Comparison of ENCODE assay signal across 10 mouse cellular contexts in the genomic region with DNA sequence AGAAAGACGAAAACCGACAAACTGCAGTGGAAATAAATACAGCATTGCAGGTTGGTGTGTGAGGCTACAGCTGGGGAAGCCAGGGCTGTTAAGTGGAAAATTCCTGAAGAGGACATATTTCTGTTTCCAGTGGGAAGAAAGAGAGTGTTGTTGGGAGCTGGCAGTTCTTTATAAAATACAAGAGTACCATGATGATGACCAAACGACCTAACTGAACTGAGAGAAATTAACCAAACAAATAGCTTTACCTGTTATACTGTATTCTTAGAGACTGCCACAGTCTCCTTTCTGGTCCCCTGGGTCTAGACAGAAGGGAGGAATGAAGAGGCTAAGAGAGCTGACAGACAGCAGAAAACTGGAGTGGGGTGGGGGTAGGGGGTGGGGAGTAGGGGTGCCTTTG.
DNase-seq lines count a peak whose midpoint lies in the region; ATAC-seq and TF ChIP-seq lines count a peak whose summit lies in the region.
"Had no signal": no experiment of that assay in that cellular context is flagged by ENCODE, and none has a peak within 500 bp of the region (broad histone marks: within the 10 kb centered on the region; RNA-seq: fewer than 3 reads in every experiment).

No protein-coding gene starts in this region.

- DNase-seq in limb, embryonic 10.5 days (ENCODE audit: low spot score): no peak
- no peak for DNase-seq in forebrain, embryonic 10.5 days (ENCODE audit: extremely low spot score, low spot score)
- DNase-seq in midbrain, postnatal 0 days (ENCODE audit: low spot score): no peak
- DNase-seq in cerebellum, adult 9-11 months: no peak
- DNase-seq in gastrocnemius, adult 2 months: no peak
- no peak for DNase-seq in left cerebral cortex, postnatal 4 days
- DNase-seq: heart, postnatal 14 days had no signal

- intact Hi-C loops in gastrocnemius, adult 2 months (cut with DNase I): loop anchor here (5.0 kb wide), 1 partner anchor 698 kb away; a partner anchor contains a TSS
- intact Hi-C loops in left cerebral cortex, postnatal 4 days (cut with DNase I): loop anchor here (10.0 kb wide), 1 partner anchor 700 kb away; a partner anchor contains a TSS

- no peak overlapping the region for H3K27ac ChIP-seq in limb, embryonic 12.5 days
- no peak overlapping the region for H3K27ac ChIP-seq in limb, embryonic 10.5 days
- peak overlapping the region; percentile 92 for H3K27ac ChIP-seq in forebrain, embryonic 10.5 days
- peak overlapping the region; percentile 96 for H3K27ac ChIP-seq in hindbrain, embryonic 15.5 days (replicated peaks)
- no peak overlapping the region for H3K27ac ChIP-seq in midbrain, postnatal 0 days (ENCODE audit: low read depth, low read length)
- no peak overlapping the region for H3K27ac ChIP-seq in gastrocnemius, adult 2 months

- H3K9ac ChIP-seq in limb, embryonic 12.5 days (replicated peaks): no peak overlapping the region
- peak overlapping the region; percentile 69; the same call in 1 of the 2 replicates for H3K9ac ChIP-seq in hindbrain, embryonic 15.5 days
- no peak overlapping the region for H3K9ac ChIP-seq in midbrain, postnatal 0 days (replicated peaks; ENCODE audit: low read length, poor library complexity, severe bottlenecking)

- peak overlapping the region; percentile 66 for H3K4me2 ChIP-seq in limb, embryonic 12.5 days
- peak overlapping the region; percentile 73 for H3K4me2 ChIP-seq in hindbrain, embryonic 15.5 days
- peak overlapping the region; percentile 67; the same call in 1 of the 2 replicates for H3K4me2 ChIP-seq in midbrain, postnatal 0 days (ENCODE audit: low read depth, low read length, poor library complexity, severe bottlenecking)

- WGBS in limb, embryonic 12.5 days: 37% methylated on average over 3 of the region's 3 CpGs
- 44% methylated on average over 3 of the region's 3 CpGs for WGBS in limb, embryonic 10.5 days
- WGBS in forebrain, embryonic 10.5 days: 16% methylated on average over 3 of the region's 3 CpGs
- WGBS in hindbrain, embryonic 15.5 days: 4% methylated on average over 3 of the region's 3 CpGs
- 8% methylated on average over 3 of the region's 3 CpGs for WGBS in midbrain, postnatal 0 days

- no peak for ATAC-seq in limb, embryonic 12.5 days (ENCODE audit: insufficient number of reproducible peaks, insufficient read depth, low FRiP score, low TSS enrichment, low read depth)
- no peak for ATAC-seq in hindbrain, embryonic 15.5 days (ENCODE audit: low FRiP score, low read depth)
- no peak for ATAC-seq in midbrain, postnatal 0 days (ENCODE audit: low FRiP score)

- H3K4me1 ChIP-seq in limb, embryonic 12.5 days (replicated peaks): peaks cover 14% of the 10 kb centered on the region
- H3K4me1 ChIP-seq in limb, embryonic 10.5 days: peaks cover 24% of the 10 kb centered on the region
- peaks cover 43% of the 10 kb centered on the region for H3K4me1 ChIP-seq in forebrain, embryonic 10.5 days
- H3K4me1 ChIP-seq in hindbrain, embryonic 15.5 days (replicated peaks): peaks cover 17% of the 10 kb centered on the region
- no peaks in the 10 kb centered on the region; the same call in 1 of the 2 replicates for H3K4me1 ChIP-seq in midbrain, postnatal 0 days (ENCODE audit: insufficient read depth, low read length)

- TF ChIP-seq CTCF in midbrain, postnatal 0 days (IDR thresholded peaks at IDR 0.05): no peak
- no peak for TF ChIP-seq CTCF in gastrocnemius, adult 2 months (IDR thresholded peaks at IDR 0.05)

- H3K36me3 ChIP-seq in limb, embryonic 12.5 days: no peaks in the 10 kb centered on the region
- H3K36me3 ChIP-seq in limb, embryonic 10.5 days: no peaks in the 10 kb centered on the region
- H3K36me3 ChIP-seq in forebrain, embryonic 10.5 days (replicated peaks): no peaks in the 10 kb centered on the region
- H3K36me3 ChIP-seq in hindbrain, embryonic 15.5 days: no peaks in the 10 kb centered on the region
- no peaks in the 10 kb centered on the region for H3K36me3 ChIP-seq in midbrain, postnatal 0 days (ENCODE audit: insufficient read depth, low read length)
- H3K36me3 ChIP-seq: kidney, embryonic 15.5 days had no signal

- H3K9me3 ChIP-seq in limb, embryonic 12.5 days: no peaks in the 10 kb centered on the region
- H3K9me3 ChIP-seq in limb, embryonic 10.5 days (replicated peaks): no peaks in the 10 kb centered on the region
- H3K9me3 ChIP-seq in forebrain, embryonic 10.5 days: no peaks in the 10 kb centered on the region
- no peaks in the 10 kb centered on the region for H3K9me3 ChIP-seq in hindbrain, embryonic 15.5 days
- H3K9me3 ChIP-seq in midbrain, postnatal 0 days (ENCODE audit: low read length): no peaks in the 10 kb centered on the region
- H3K9me3 ChIP-seq: kidney, embryonic 15.5 days had no signal

- no peaks in the 10 kb centered on the region for H3K27me3 ChIP-seq in limb, embryonic 12.5 days
- H3K27me3 ChIP-seq in limb, embryonic 10.5 days (ENCODE audit: low read depth, poor library complexity, severe bottlenecking): peaks cover 3% of the 10 kb centered on the region; the same call in 1 of the 2 replicates
- no peaks in the 10 kb centered on the region for H3K27me3 ChIP-seq in forebrain, embryonic 10.5 days (ENCODE audit: poor library complexity, severe bottlenecking)
- H3K27me3 ChIP-seq in hindbrain, embryonic 15.5 days: no peaks in the 10 kb centered on the region
- no peaks in the 10 kb centered on the region for H3K27me3 ChIP-seq in midbrain, postnatal 0 days (ENCODE audit: insufficient read depth, low read length)
- H3K27me3 ChIP-seq: kidney, embryonic 15.5 days had no signal

- H3K4me3 ChIP-seq in limb, embryonic 12.5 days (replicated peaks): no peak overlapping the region
- H3K4me3 ChIP-seq in limb, embryonic 10.5 days: no peak overlapping the region
- H3K4me3 ChIP-seq in forebrain, embryonic 10.5 days: peak overlapping the region; percentile 47
- peak overlapping the region; percentile 42; the same call in 1 of the 2 replicates for H3K4me3 ChIP-seq in hindbrain, embryonic 15.5 days
- H3K4me3 ChIP-seq in midbrain, postnatal 0 days (ENCODE audit: low read depth, low read length): peak overlapping the region; percentile 40; the same call in 1 of the 2 replicates
- no peak overlapping the region for H3K4me3 ChIP-seq in gastrocnemius, adult 2 months

Comparison
In these comparisons a context has a peak if more than half of its experiments do, and no peak if none do; other contexts are left out.
1. H3K27ac ChIP-seq: peak in forebrain, embryonic 10.5 days (single experiment) and hindbrain, embryonic 15.5 days (single experiment); none in limb, embryonic 12.5 days (single experiment), limb, embryonic 10.5 days (single experiment), midbrain, postnatal 0 days (single experiment) and gastrocnemius, adult 2 months (single experiment).
2. H3K4me3 ChIP-seq: peak in forebrain, embryonic 10.5 days (single experiment), hindbrain, embryonic 15.5 days (single experiment) and midbrain, postnatal 0 days (single experiment); none in limb, embryonic 12.5 days (single experiment), limb, embryonic 10.5 days (single experiment) and gastrocnemius, adult 2 months (single experiment).
3. Peak in every context shown above with its lines, with median percentiles within 50 percentile points of each other: H3K4me2 ChIP-seq.